Mouse (Mus musculus): Measurements from ENCODE around the gene Trappc3l. TPM values are rescaled to one million over a fixed set of nuclear protein-coding genes. Genes with fewer than 3 reads are reported as not detected.
A peak's percentile ranks its signal among the peaks of the same experiment; 100 is the strongest.
"Not testable (repeated sequence)": the region's sequence is repeated elsewhere in the genome, so short reads cannot be mapped to it uniquely, and the experiment has no call there.

Trappc3l gene
- total RNA-seq (2021), result under 1 TPM; 0.27 to 0.55 TPM

- DNase-seq (ENCODE audit: low spot score in 2 of 2), result no peak
- intact Hi-C loops (cut with DNase I), result loop anchor here (5.0 kb wide), 1 partner anchor 60 kb away; the partner anchor contains the start of gene Calhm5
Observed at GRCm38 (mm10) chr10:34037401-34037800, at the start of gene Trappc3l. TSS of gene Trappc3l (plus strand) at chr10:34037597.

DNA sequence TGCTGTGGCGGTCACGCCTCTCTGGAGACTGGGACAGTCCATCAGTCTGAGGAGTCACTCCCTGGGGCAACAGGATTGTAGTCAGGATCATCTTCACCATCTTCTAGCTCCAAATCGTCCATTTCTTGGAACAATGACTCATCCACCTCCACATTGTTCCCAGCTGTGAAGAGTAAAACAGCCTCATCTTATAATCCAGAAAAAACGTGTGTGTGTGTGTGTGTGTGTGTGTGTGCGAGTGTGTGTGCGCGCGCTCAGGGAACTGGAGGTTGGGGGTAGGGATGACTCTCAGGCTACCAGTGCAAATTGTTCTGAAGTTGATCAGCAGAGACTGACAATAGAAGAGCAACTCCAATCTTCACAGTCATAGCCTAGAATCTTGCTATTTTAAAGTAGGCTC lies 40.7 kb upstream of the Trappc3l start:
- DNase-seq (ENCODE audit: low spot score in 2 of 2), result peak in 1 of 2 experiments; percentile 15
- intact Hi-C loops (cut with DNase I), result not testable (repeated sequence)

- intact Hi-C loops (cut with DNase I), result no loop called here
Observed at GRCm38 (mm10) chr10:33998397-33998796, 39.0 kb upstream of the Trappc3l start.

DNA sequence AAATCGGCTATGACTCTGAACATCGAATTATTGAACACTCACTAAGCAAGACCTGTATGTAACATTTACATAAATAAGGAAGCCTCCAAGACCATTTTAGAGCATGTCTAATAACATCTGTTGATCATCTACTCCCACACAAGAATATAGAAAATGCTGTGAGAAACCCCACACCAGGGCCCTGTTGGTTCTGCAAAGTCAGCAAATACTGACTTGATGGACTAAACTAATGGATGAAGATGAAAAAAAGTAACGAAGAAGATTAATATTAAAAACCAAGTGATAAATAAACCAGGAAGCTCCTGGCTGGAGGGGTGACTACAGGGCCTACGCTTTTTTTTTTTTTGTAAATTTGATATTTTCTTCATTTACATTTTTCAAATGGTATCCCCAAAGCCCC lies 24.8 kb upstream of the Trappc3l start:
- intact Hi-C loops (cut with DNase I), result no loop called here
- no peak for DNase-seq (ENCODE audit: low spot score in 2 of 2)

More at GRCm38 (mm10) chr10:33998397-33998796, 39.0 kb upstream of the Trappc3l start:
- DNase-seq (ENCODE audit: low spot score in 2 of 2), result no peak

GRCm38 (mm10) chr10:34013241-34013640 lies 24.2 kb upstream of the Trappc3l start:
- no peak for DNase-seq (ENCODE audit: low spot score in 2 of 2)
- intact Hi-C loops (cut with DNase I), result no loop called here

DNA sequence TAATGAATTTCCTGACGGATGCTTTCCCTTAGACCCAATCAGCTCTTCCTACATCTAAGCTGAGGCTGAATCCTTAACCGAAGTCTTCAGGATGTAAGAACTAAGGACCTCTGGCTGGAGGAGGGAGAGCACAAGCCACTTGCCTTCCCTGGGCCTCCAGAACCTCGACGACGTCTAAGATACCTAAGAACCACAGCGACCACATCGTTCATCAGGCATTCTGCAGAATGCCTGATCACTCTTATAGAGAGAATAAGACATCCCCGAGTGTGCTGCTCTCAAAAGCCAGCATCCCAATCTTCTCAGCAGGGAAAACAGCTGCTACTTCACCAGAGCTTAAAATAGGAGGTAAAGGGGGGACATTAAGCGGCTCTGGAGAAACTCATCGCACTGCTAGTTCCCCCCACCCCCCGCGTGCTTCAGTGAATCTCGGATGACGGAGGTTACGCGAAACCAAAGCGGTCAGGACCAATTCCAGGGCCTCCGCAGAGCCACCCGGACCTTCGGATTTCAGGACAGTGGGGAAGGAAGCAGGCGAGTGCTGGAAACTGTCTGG lies 18.6 kb upstream of the Trappc3l start:
- peak in 1 of 2 experiments; percentile 27 for DNase-seq (ENCODE audit: low spot score in 2 of 2)
- intact Hi-C loops (cut with DNase I), result loop anchor here (1.0 to 5.0 kb wide), 3 partner anchors 188 to 278 kb away; partner anchors contain the start of genes Dse, Tspyl1 and Tspyl4

- intact Hi-C loops (cut with DNase I), result loop anchor here (1.0 to 5.0 kb wide), 3 partner anchors 188 to 278 kb away; partner anchors contain the start of genes Dse, Tspyl1 and Tspyl4
- peak; percentile 98 to 99 for DNase-seq (ENCODE audit: low spot score in 2 of 2)
Observed at GRCm38 (mm10) chr10:34019302-34020075, 17.9 kb upstream of the Trappc3l start, which contains the start of gene Rwdd1. TSS of gene Rwdd1 (minus strand) at chr10:34019624.

DNA sequence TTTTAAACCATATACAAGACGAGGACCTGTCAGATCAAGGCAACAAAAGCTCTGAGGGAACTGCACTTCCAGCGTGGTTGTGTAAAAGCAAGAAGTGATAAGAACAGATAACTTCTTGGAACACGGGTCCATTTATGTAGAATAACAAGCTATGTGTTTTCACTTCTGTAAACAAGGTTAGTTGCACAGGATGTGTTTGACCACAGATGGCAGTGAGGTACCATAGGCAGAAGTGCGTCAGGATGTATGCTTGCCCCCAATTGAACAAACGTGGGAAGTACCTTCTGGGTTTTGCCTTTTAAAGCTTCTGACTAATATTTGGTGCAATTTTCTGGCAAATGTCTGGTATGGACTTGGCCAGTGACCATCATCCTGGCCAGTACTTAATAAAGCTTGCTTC lies 7.1 kb upstream of the Trappc3l start:
- intact Hi-C loops (cut with DNase I), result no loop called here

DNA sequence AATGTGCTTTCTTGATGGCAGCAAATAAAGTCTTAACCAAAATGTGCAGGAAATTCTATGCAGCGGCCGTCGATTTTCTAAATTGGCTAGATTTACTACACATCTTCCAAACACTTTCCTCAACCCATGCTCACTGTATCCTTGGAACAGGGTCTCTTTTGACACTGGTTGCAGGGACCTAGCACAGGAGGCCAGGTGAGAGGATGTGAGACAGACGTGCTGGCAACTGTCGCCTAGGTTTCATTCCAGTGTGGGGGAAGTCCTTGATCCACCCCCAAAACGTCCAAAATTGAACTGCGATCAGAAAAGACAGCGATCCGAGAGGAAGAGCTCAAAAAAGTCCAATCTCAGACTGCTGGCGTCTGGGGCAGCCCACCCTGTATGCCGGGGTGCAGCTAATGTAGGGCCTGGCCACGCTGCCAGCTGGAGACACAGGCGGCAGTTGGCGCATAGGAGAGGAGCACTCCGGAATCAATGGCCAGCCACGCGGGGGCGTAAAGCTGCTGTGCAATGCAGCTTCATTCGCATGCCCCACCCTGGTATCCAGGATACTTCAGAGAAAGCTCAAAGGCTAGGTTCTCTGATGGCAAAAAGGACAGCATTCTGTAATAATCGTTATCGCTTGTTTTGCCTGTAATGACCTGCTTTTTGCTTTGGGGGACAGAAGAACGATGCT lies 3.6 kb upstream of the Trappc3l start:
- DNase-seq (ENCODE audit: low spot score in 2 of 2), result peak; percentile 71 to 79
- intact Hi-C loops (cut with DNase I), result no loop called here

More for the DNA sequence above, 7.1 kb upstream of the Trappc3l start:
- DNase-seq (ENCODE audit: low spot score in 2 of 2), result no peak

DNA sequence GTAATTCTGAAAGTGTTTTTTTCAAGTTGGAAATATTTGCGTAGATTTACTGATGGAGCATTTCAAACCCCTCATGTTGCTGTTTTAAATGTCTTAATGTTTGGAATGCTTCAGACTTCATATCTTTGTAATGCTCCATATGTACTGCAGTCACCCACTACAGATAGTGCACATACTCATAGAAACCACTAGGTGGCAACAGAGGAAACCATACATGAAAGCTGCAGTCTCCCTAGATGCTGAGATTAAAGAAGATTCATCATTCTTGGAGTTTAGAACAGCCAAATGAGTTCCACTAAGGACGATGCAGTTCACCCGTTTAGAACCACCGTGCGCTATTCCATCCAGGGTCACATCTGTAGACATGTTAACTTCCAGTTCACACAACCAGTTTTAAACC lies 810 bp upstream of the Trappc3l start:
- intact Hi-C loops (cut with DNase I), result loop anchor here (1.0 to 5.0 kb wide), 3 partner anchors 61 to 292 kb away; partner anchors contain the start of gene Calhm5
- DNase-seq (ENCODE audit: low spot score in 2 of 2), result peak in 1 of 2 experiments; percentile 61

DNA sequence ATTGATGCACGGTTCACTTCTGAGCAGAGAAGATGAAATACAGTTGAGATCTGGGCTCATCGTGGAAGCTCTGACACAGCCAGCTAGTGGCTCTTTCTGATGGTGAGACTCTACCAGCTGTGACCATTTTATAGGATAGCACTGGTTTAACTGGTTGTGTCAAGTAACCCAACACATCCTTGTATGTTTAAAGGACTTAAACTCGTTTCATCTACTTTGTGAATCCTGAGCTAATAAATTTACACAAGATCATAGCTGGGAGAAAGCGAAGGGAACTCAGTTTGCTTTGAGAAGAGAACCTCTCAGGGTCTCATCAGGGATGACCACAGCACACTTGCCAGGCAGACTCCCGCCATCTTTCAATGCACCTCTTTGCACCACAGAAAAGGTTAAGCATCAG lies 6.8 kb downstream of the Trappc3l start, which contains the start of gene Calhm4:
TSS of gene Calhm4 (minus strand) at position 101 of the 400 bp plus-strand sequence.
- DNase-seq (ENCODE audit: low spot score in 2 of 2), result no peak
- intact Hi-C loops (cut with DNase I), result no loop called here

- intact Hi-C loops (cut with DNase I), result no loop called here
Observed at GRCm38 (mm10) chr10:34053987-34054386, 16.6 kb downstream of the Trappc3l start.

GRCm38 (mm10) chr10:34066591-34066990 lies 29.2 kb downstream of the Trappc3l start:
- no peak for DNase-seq (ENCODE audit: low spot score in 2 of 2)
- intact Hi-C loops (cut with DNase I), result no loop called here

More at GRCm38 (mm10) chr10:34053987-34054386, 16.6 kb downstream of the Trappc3l start:
- no peak for DNase-seq (ENCODE audit: low spot score in 2 of 2)

DNA sequence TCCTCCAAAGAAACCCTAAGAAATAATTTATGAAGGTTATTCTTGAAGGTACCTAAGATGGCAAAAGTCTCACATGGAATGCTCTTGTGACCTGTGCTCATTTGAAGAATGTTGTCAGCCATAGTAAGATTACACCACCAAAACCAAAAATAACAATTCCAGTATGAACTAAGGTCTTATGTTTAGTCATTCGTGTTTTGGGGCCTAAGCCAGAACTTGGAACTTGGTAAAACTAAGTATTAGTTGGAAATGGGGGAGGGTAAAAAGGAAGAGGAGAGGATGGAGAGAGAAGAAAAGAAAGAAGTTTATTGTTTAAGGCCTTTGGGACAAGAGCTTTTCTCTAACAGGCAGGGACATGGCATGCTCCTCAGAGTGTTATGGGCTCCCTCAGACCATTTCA lies 32.2 kb downstream of the Trappc3l start:
- intact Hi-C loops (cut with DNase I), result no loop called here
- no peak for DNase-seq (ENCODE audit: low spot score in 2 of 2)

- DNase-seq (ENCODE audit: low spot score in 2 of 2), result no peak
- intact Hi-C loops (cut with DNase I), result no loop called here
Observed at GRCm38 (mm10) chr10:34070999-34071492, 33.6 kb downstream of the Trappc3l start.

GRCm38 (mm10) chr10:34071650-34072049 lies 34.3 kb downstream of the Trappc3l start:
- DNase-seq (ENCODE audit: low spot score in 2 of 2), result no peak
- intact Hi-C loops (cut with DNase I), result no loop called here

DNA sequence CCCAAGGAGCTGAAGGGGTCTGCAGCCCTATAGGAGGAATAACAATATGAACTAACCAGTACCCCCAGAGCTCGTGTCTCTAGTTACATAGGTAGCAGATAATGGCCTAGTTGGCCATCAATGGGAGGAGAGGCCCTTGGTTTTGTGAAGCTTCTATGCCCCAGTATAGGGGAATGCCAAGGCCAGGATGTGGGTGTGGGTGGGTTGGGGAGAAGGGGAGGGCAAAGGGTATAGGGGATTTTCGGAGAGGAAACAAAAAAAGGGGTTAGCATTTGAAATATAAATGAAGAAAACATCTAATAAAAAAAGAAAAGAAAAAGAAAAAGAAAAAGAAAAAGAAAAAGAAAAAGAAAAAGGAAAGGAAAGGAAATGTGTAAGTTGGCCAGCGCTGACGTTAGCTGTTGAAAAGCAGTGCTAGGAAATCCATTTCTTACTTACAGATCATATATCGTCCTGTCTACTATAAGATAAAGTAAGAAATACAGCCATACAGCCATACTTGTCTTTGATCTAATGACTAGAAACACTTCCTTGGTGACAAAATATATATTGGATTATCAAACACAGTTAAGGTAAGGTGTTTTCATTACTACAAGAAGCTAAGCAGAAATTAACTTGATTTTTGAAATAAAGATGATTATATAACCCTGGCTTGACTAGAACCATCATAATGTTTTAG lies 37.3 kb downstream of the Trappc3l start:
- no peak for DNase-seq (ENCODE audit: low spot score in 2 of 2)
- intact Hi-C loops (cut with DNase I), result no loop called here

DNA sequence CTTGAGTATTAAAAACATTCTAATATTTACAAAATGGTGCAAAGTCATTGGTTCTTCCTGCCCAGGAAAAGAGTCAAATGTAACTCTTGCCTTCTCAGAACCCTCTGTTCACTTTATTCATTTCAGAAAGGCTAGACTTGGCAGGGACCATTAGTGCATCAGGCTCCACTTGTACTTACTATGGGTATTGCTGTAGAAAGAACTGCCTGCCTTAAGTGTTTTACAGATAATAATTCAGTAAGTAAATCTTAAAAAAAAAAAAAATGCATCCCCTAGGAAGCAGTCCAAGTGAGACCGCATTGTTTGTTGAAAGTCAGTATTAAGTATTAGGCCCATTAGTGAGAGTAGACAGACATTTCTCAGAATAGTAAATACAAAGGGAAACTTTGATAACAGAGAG lies 49.1 kb downstream of the Trappc3l start:
- intact Hi-C loops (cut with DNase I), result no loop called here
- no peak for DNase-seq (ENCODE audit: low spot score in 2 of 2)

DNA sequence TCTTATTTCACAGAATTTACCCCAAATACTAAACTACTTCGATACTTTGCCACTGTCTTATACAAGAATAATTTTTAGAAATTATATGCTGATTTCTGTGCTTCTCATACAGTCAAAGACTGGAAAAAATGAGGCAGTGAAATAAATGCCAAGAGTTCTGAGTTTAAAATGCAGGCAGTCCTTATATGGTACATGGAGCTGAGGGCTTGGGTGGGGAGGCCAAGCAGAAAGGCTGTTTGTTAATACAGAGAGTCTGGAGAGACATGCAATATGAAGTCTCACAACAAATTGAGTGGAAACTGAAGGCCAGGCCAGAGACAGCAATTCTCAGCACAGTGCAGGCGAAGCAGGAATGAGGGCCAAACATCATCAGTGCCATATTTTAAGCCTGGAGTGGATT lies 51.1 kb downstream of the Trappc3l start:
- DNase-seq (ENCODE audit: low spot score in 2 of 2), result no peak

More for the DNA sequence above, 51.1 kb downstream of the Trappc3l start:
- intact Hi-C loops (cut with DNase I), result no loop called here
